Mouse (Mus musculus) kidney, postnatal 10 days (tissue): ENCODE measurements at regions not wholly inside any gene's neighbourhood (a gene's known extent, or its start where the extent isn't known, plus 50 kb on each side); places are given as distances from the start of the nearest gene placed in this dataset.

ENCODE experiments used
- DNase-seq: peaks from one replicate; pipeline ENCODE4 v3.0.0; 2021; ENCODE audit warnings: mixed read lengths

DNA sequence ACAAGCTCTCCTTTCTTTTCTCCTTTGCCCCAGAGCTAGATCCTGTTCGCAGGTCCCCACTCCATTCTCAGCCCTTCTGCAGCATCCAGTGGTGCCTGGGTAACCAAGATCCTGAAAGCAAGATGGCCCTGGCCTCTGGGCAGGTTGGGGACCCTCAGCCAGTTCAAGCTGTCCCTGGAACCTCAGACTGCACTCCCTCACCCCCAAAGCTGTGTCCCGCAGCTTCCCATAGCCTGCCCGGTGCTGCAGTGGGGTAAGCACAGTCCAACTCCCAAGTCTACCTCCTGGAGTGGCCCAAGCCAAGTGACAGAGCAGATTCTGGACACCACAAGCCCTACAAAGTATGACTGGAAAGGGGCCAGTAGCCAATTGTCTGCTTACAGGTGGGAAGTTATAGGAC, 195.4 kb upstream of the G6pd2 start:
- no peak for DNase-seq

DNA sequence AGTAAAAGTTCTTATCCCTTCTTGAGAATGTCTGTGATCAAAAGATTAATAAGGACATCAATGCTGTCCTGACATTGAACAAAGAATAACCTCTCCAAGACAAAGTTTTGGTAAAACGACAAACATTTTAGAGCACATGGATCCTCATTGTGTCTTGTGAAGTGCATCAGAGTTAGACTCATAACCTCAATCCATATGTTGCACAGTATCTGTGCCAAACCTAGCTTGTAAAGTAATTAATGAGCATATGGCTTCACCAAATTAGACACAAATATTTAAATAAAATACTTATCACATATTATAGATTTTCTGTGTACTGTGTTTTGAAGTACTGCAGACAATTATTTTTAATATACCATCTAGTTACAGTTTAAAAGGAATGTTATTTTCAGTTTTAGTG, 178.2 kb upstream of the G6pd2 start:
- no peak for DNase-seq

DNA sequence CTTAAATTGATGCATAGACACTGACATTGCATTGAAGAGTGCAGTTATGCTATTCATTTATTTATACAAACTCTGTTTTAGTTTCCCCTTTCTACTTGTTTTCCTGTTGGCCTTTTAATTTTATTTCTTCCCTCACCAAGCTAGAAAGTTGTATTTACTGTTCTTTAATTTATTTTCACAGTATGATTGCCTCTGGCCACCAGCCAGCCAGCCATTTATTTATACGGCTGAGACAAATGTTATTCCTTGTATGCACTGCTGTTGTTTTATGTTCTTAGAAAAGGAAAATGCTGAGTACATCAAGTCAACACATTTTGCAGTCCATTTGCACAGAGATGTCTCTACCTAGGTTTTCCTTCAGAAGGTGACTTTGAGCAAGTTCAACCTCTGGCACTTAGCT, 161.9 kb upstream of the G6pd2 start:
- peak; percentile 66 for DNase-seq
